ENCODE assay signal across 18 mouse cellular contexts in genomic region chr9:23255841-23256240, GRCm38 (mm10). TPM values are rescaled to one million over a fixed set of nuclear protein-coding genes. Genes with fewer than 3 reads are reported as not detected.
A peak's percentile ranks its signal among the peaks of the same experiment; 100 is the strongest.
DNase-seq lines count a peak whose midpoint lies in the region; ATAC-seq and TF ChIP-seq lines count a peak whose summit lies in the region.
"Had no signal": no experiment of that assay in that cellular context is flagged by ENCODE, and none has a peak within 500 bp of the region (broad histone marks: within the 10 kb centered on the region; RNA-seq: fewer than 3 reads in every experiment).

No protein-coding gene starts in this region.

- 0 out of 2 replicates have a peak, but pooled peaks cover 3% of the 10 kb centered on the region for H3K9me3 ChIP-seq in midbrain, postnatal 0 days (ENCODE audit: low read length)
- H3K9me3 ChIP-seq in midbrain, embryonic 14.5 days (ENCODE audit: control insufficient read depth, low read length), result peaks cover 3% of the 10 kb centered on the region; the same call in 1 of the 2 replicates
- H3K9me3 ChIP-seq: embryonic facial prominence, embryonic 12.5 days; heart, embryonic 10.5 days had no signal

- H3K4me1 ChIP-seq in midbrain, postnatal 0 days (ENCODE audit: insufficient read depth, low read length), result no peaks in the 10 kb centered on the region
- H3K4me1 ChIP-seq in midbrain, embryonic 14.5 days (ENCODE audit: control insufficient read depth, insufficient read depth, low read length), result peaks cover 4% of the 10 kb centered on the region; the same call in 1 of the 2 replicates

- no peaks in the 10 kb centered on the region for H3K36me3 ChIP-seq in midbrain, postnatal 0 days (ENCODE audit: insufficient read depth, low read length)
- H3K36me3 ChIP-seq in midbrain, embryonic 14.5 days (ENCODE audit: control insufficient read depth, insufficient read depth, low read length), result no peaks in the 10 kb centered on the region

- H3K27ac ChIP-seq in midbrain, postnatal 0 days (ENCODE audit: low read depth, low read length), result no peak overlapping the region
- no peak overlapping the region for H3K27ac ChIP-seq in midbrain, embryonic 14.5 days (replicated peaks; ENCODE audit: low read depth, low read length)
- H3K27ac ChIP-seq: embryonic facial prominence, embryonic 12.5 days; forebrain, embryonic 15.5 days; heart, embryonic 10.5 days; hindbrain, embryonic 14.5 days had no signal

- no peak overlapping the region for H3K4me2 ChIP-seq in midbrain, postnatal 0 days (ENCODE audit: low read depth, low read length, poor library complexity, severe bottlenecking)
- H3K4me2 ChIP-seq in midbrain, embryonic 14.5 days (ENCODE audit: low read length), result no peak overlapping the region
- H3K4me2 ChIP-seq: embryonic facial prominence, embryonic 12.5 days; forebrain, embryonic 15.5 days; hindbrain, embryonic 14.5 days had no signal

- peak; percentile 27 for DNase-seq in adrenal gland, postnatal 25 days
- no peak for DNase-seq in adrenal gland, adult 18-20 months (ENCODE audit: low spot score in 2 of 2)
- peak; percentile 77 for DNase-seq in heart, adult 11 months
- no peak for DNase-seq in heart, postnatal 36 days
- DNase-seq in midbrain, postnatal 0 days (ENCODE audit: low spot score), result peak; percentile 13
- DNase-seq in midbrain, embryonic 14.5 days, result no peak
- no peak for DNase-seq in MN1 (ENCODE audit: low spot score)
- DNase-seq: cerebellum, adult 18-20 months; cerebellum, adult 9-11 months; gastrocnemius, postnatal 36 days; kidney, adult 2 months had no signal

- no peaks in the 10 kb centered on the region for H3K27me3 ChIP-seq in midbrain, postnatal 0 days (ENCODE audit: insufficient read depth, low read length)
- H3K27me3 ChIP-seq in midbrain, embryonic 14.5 days (ENCODE audit: control insufficient read depth, insufficient read depth, low read length), result no peaks in the 10 kb centered on the region
- H3K27me3 ChIP-seq: CH12.LX; forebrain, embryonic 15.5 days had no signal

- no peak for TF ChIP-seq CTCF in midbrain, postnatal 0 days (IDR thresholded peaks at IDR 0.05)

- H3K4me3 ChIP-seq in midbrain, postnatal 0 days (ENCODE audit: low read depth, low read length), result no peak overlapping the region
- H3K4me3 ChIP-seq in midbrain, embryonic 14.5 days (replicated peaks; ENCODE audit: low read depth, low read length), result no peak overlapping the region
- H3K4me3 ChIP-seq: embryonic facial prominence, embryonic 12.5 days; forebrain, embryonic 15.5 days; heart, embryonic 10.5 days had no signal

- 84% methylated on average over 2 of the region's 2 CpGs for WGBS in midbrain, postnatal 0 days
- 88% methylated on average over 2 of the region's 2 CpGs for WGBS in midbrain, embryonic 14.5 days

- intact Hi-C loops in heart, postnatal 36 days (cut with DNase I), result loop anchor here (10.0 kb wide), 1 partner anchor 701 kb away; no protein-coding TSS in a partner anchor

- no peak overlapping the region for H3K9ac ChIP-seq in midbrain, postnatal 0 days (replicated peaks; ENCODE audit: low read length, poor library complexity, severe bottlenecking)
- no peak overlapping the region for H3K9ac ChIP-seq in midbrain, embryonic 14.5 days (replicated peaks; ENCODE audit: low read length)
- H3K9ac ChIP-seq: embryonic facial prominence, embryonic 12.5 days; forebrain, embryonic 15.5 days; hindbrain, embryonic 14.5 days had no signal

- ATAC-seq in midbrain, postnatal 0 days (ENCODE audit: low FRiP score), result no peak
- no peak for ATAC-seq in midbrain, embryonic 14.5 days (ENCODE audit: low FRiP score, low TSS enrichment)
- ATAC-seq: forebrain, embryonic 15.5 days; intestine, embryonic 16.5 days had no signal

RNA-seq across cellular contexts. Expression of gene Bmper, which starts 33.0 kb away (rescaled TPM):
- total RNA-seq in adrenal gland, postnatal 25 days (2021), result 1.8 and 3.2 TPM in 2 replicates
- 1 to 10 TPM; 1.0 to 2.2 TPM for total RNA-seq in adrenal gland, adult 18-20 months (2021)
- 1 to 10 TPM; 3.1 to 4.3 TPM for total RNA-seq in heart, postnatal 36 days (2021)
- total RNA-seq in midbrain, postnatal 0 days (2014; rRNA removed), result 9.2 and 11.1 TPM in 2 replicates
- 6.3 and 7.3 TPM in 2 replicates for polyA plus RNA-seq in midbrain, postnatal 0 days (2015; fragmentation: Nextera tagmentation; extraction: Ambion mirVana)
- 4.9 and 5.3 TPM in 2 replicates for polyA plus RNA-seq in midbrain, embryonic 14.5 days (2014; fragmentation: Nextera tagmentation; extraction: Ambion mirVana)
- total RNA-seq: hematopoietic stem cell, adult 5-6 weeks had no signal

Comparison
In these comparisons a context has a peak if more than half of its experiments do, and no peak if none do; other contexts are left out.
1. DNase-seq: peak in adrenal gland, postnatal 25 days (single experiment), heart, adult 11 months (single experiment) and midbrain, postnatal 0 days (single experiment); none in adrenal gland, adult 18-20 months (0 of 2), heart, postnatal 36 days (0 of 2), midbrain, embryonic 14.5 days (single experiment) and MN1 (single experiment).